Mouse (Mus musculus): ENCODE results near the gene Arrb2.
"Not testable (repeated sequence)": the region's sequence is repeated elsewhere in the genome, so short reads cannot be mapped to it uniquely, and the experiment has no call there.

The Arrb2 gene

GRCm38 (mm10) chr11:70446756-70447155 lies 14.3 kb downstream of the Arrb2 start:
- no peak for DNase-seq

GRCm38 (mm10) chr11:70447373-70447772 lies 14.9 kb downstream of the Arrb2 start:
- no peak for DNase-seq

GRCm38 (mm10) chr11:70450926-70451325 lies 18.5 kb downstream of the Arrb2 start:
- no peak for DNase-seq

GRCm38 (mm10) chr11:70451797-70452498 lies 19.5 kb downstream of the Arrb2 start, which contains the start of gene Med11:
TSS of gene Med11 (plus strand) at chr11:70451919.
- DNase-seq: peak; percentile 97

- no peak for DNase-seq
These were observed 21.0 kb downstream of the Arrb2 start for GRCm38 (mm10) chr11:70453261-70454044.

GRCm38 (mm10) chr11:70458688-70459600 lies 26.5 kb downstream of the Arrb2 start, which contains the start of gene Zmynd15:
TSS of gene Zmynd15 (plus strand) at chr11:70459433.
- peak; percentile 54 for DNase-seq

- DNase-seq: no peak
These were observed 27.2 kb downstream of the Arrb2 start, which contains the start of gene Cxcl16 for GRCm38 (mm10) chr11:70459601-70460101. TSS of gene Cxcl16 (minus strand) at chr11:70459984.

- no peak for DNase-seq
These were observed 31.5 kb downstream of the Arrb2 start for GRCm38 (mm10) chr11:70463970-70464369.

- no peak for DNase-seq
These were observed 32.8 kb downstream of the Arrb2 start for GRCm38 (mm10) chr11:70465211-70465610.

- DNase-seq: peak; percentile 27
These were observed 33.4 kb downstream of the Arrb2 start for GRCm38 (mm10) chr11:70465824-70466223.

- no peak for DNase-seq
These were observed 35.6 kb downstream of the Arrb2 start for GRCm38 (mm10) chr11:70467902-70468619.

- DNase-seq: no peak
These were observed 37.3 kb downstream of the Arrb2 start for GRCm38 (mm10) chr11:70469764-70470163.

GRCm38 (mm10) chr11:70472716-70473115 lies 40.3 kb downstream of the Arrb2 start:
- no peak for DNase-seq

- DNase-seq: not testable (repeated sequence)
These were observed 40.9 kb downstream of the Arrb2 start for GRCm38 (mm10) chr11:70473291-70473690.

- DNase-seq: no peak
These were observed 42.6 kb downstream of the Arrb2 start for GRCm38 (mm10) chr11:70474872-70475534.

GRCm38 (mm10) chr11:70485498-70485897 lies 53.1 kb downstream of the Arrb2 start:
- no peak for DNase-seq

- no peak for DNase-seq
These were observed 55.4 kb downstream of the Arrb2 start for GRCm38 (mm10) chr11:70487816-70488215.

- no peak for DNase-seq
These were observed 56.7 kb downstream of the Arrb2 start for GRCm38 (mm10) chr11:70489138-70489537.

- no peak for DNase-seq
These were observed 57.2 kb downstream of the Arrb2 start for GRCm38 (mm10) chr11:70489684-70490083.
